In the genomic region with DNA sequence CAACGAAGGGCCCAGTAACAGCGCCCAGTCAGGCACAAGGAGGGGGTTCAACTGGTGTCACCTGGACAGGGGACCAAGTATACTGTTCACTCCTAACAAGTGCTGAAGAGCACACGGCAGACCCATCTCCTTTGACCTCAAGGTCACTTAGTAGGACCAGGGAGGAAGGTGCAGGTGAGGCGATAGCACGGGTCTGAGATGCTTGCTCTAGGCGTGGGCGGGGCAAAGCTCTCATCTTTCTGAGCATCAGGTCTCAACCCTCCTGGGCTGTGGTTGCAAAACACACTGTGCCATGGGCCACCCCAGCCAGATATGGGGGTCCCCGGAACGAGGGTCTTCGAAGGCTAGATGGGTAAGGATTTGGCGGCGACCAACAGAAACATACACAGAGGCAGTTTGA, we compare ENCODE assay signal across 22 mouse cellular contexts.
DNase-seq lines count a peak whose midpoint lies in the region; ATAC-seq and TF ChIP-seq lines count a peak whose summit lies in the region.
"Had no signal": no experiment of that assay in that cellular context is flagged by ENCODE, and none has a peak within 500 bp of the region (broad histone marks: within the 10 kb centered on the region; RNA-seq: fewer than 3 reads in every experiment).

No protein-coding gene starts in this region.

- TF ChIP-seq POLR2A in heart, adult 2 months (IDR thresholded peaks at IDR 0.05; ENCODE audit: insufficient read depth, low read depth, low read length): no peak
- no peak for TF ChIP-seq POLR2A in ES-Bruce4 (IDR thresholded peaks at IDR 0.05; ENCODE audit: insufficient read depth, low read length)

- ATAC-seq in heart, embryonic 15.5 days (replicated peaks; ENCODE audit: insufficient number of reproducible peaks, insufficient read depth, low FRiP score, low read depth): no peak
- ATAC-seq in heart, postnatal 0 days (ENCODE audit: insufficient read depth, low read depth): no peak
- ATAC-seq: forebrain, embryonic 14.5 days; hindbrain, embryonic 16.5 days; intestine, embryonic 15.5 days; midbrain, embryonic 16.5 days had no signal

- peak overlapping the region; percentile 48 for H3K4me3 ChIP-seq in heart, embryonic 15.5 days
- no peak overlapping the region for H3K4me3 ChIP-seq in heart, adult 2 months
- 0 out of 2 replicates have a peak overlapping the region, but pooled peaks have one; percentile 5 for H3K4me3 ChIP-seq in ES-Bruce4 (ENCODE audit: low read depth, low read length)
- H3K4me3 ChIP-seq in heart, postnatal 0 days (ENCODE audit: low read depth, low read length): peak overlapping the region; percentile 26; the same call in 1 of the 2 replicates
- H3K4me3 ChIP-seq: embryonic facial prominence, embryonic 15.5 days; gastrocnemius, adult 2 months; intestine, embryonic 15.5 days; myocyte; neural tube, embryonic 13.5 days had no signal

- peak overlapping the region; percentile 61 for H3K9ac ChIP-seq in heart, embryonic 15.5 days
- no peak overlapping the region for H3K9ac ChIP-seq in heart, adult 2 months (ENCODE audit: low read depth, low read length)
- H3K9ac ChIP-seq in ES-Bruce4 (ENCODE audit: low read depth, poor library complexity, severe bottlenecking): no peak overlapping the region
- peak overlapping the region; percentile 52; the same call in 1 of the 2 replicates for H3K9ac ChIP-seq in heart, postnatal 0 days (replicated peaks; ENCODE audit: low read depth, low read length)
- H3K9ac ChIP-seq: embryonic facial prominence, embryonic 15.5 days; intestine, embryonic 15.5 days had no signal

- TF ChIP-seq EP300 in heart, adult 2 months (IDR thresholded peaks at IDR 0.05; ENCODE audit: insufficient read depth, low read depth, low read length): no peak
- no peak for TF ChIP-seq EP300 in ES-Bruce4 (IDR thresholded peaks at IDR 0.05; ENCODE audit: insufficient read depth, low read depth, low read length)
- TF ChIP-seq EP300 in heart, postnatal 0 days (IDR thresholded peaks at IDR 0.05; ENCODE audit: low read depth): no peak

- H3K36me3 ChIP-seq in heart, embryonic 15.5 days: 0 out of 2 replicates have a peak, but pooled peaks cover 2% of the 10 kb centered on the region
- no peaks in the 10 kb centered on the region for H3K36me3 ChIP-seq in heart, adult 2 months (ENCODE audit: control insufficient read depth, insufficient read depth, low read length)
- no peaks in the 10 kb centered on the region for H3K36me3 ChIP-seq in ES-Bruce4 (ENCODE audit: control insufficient read depth, insufficient read depth, low read length, poor library complexity, severe bottlenecking)
- no peaks in the 10 kb centered on the region for H3K36me3 ChIP-seq in heart, postnatal 0 days (replicated peaks; ENCODE audit: control insufficient read depth, insufficient read depth, low read length)
- H3K36me3 ChIP-seq: embryonic facial prominence, embryonic 15.5 days; hindbrain, embryonic 10.5 days; intestine, embryonic 15.5 days; neural tube, embryonic 13.5 days had no signal

- intact Hi-C loops in heart, adult 2 months (cut with DNase I): no loop called here

- H3K4me2 ChIP-seq in heart, embryonic 15.5 days: peak overlapping the region; percentile 77
- peak overlapping the region; percentile 52 for H3K4me2 ChIP-seq in heart, postnatal 0 days (ENCODE audit: low read depth, low read length)
- H3K4me2 ChIP-seq: embryonic facial prominence, embryonic 15.5 days; intestine, embryonic 15.5 days had no signal

- no peaks in the 10 kb centered on the region for H3K9me3 ChIP-seq in heart, embryonic 15.5 days (replicated peaks)
- H3K9me3 ChIP-seq in ES-Bruce4 (replicated peaks; ENCODE audit: control insufficient read depth, insufficient read depth, low read length, poor library complexity, severe bottlenecking): no peaks in the 10 kb centered on the region
- H3K9me3 ChIP-seq in heart, postnatal 0 days (replicated peaks; ENCODE audit: control insufficient read depth, low read length): no peaks in the 10 kb centered on the region
- H3K9me3 ChIP-seq: embryonic facial prominence, embryonic 15.5 days; intestine, embryonic 15.5 days; neural tube, embryonic 13.5 days had no signal

- TF ChIP-seq CTCF in heart, adult 2 months (IDR thresholded peaks at IDR 0.05): no peak
- TF ChIP-seq CTCF in ES-Bruce4 (IDR thresholded peaks at IDR 0.05; ENCODE audit: low read depth, low read length): no peak
- TF ChIP-seq CTCF in heart, postnatal 0 days (IDR thresholded peaks at IDR 0.05; ENCODE audit: low read depth): no peak

- no peaks in the 10 kb centered on the region for H3K79me2 ChIP-seq in heart, adult 2 months (replicated peaks; ENCODE audit: control insufficient read depth, insufficient read depth, low read length)

- no peaks in the 10 kb centered on the region for H3K27me3 ChIP-seq in heart, embryonic 15.5 days
- H3K27me3 ChIP-seq in heart, adult 2 months (ENCODE audit: control insufficient read depth, insufficient read depth, low read length): no peaks in the 10 kb centered on the region
- H3K27me3 ChIP-seq in ES-Bruce4 (ENCODE audit: control insufficient read depth, insufficient read depth, low read length, poor library complexity, severe bottlenecking): no peaks in the 10 kb centered on the region
- H3K27me3 ChIP-seq in heart, postnatal 0 days (ENCODE audit: control insufficient read depth, insufficient read depth, low read length): no peaks in the 10 kb centered on the region
- H3K27me3 ChIP-seq: intestine, embryonic 15.5 days had no signal

- peaks cover 46% of the 10 kb centered on the region for H3K4me1 ChIP-seq in heart, embryonic 15.5 days (replicated peaks)
- peaks cover 7% of the 10 kb centered on the region for H3K4me1 ChIP-seq in heart, adult 2 months (ENCODE audit: control insufficient read depth, insufficient read depth, low read length)
- H3K4me1 ChIP-seq in ES-Bruce4 (ENCODE audit: control insufficient read depth, insufficient read depth, low read length): no peaks in the 10 kb centered on the region
- H3K4me1 ChIP-seq in heart, postnatal 0 days (ENCODE audit: control insufficient read depth, insufficient read depth): peaks cover 41% of the 10 kb centered on the region

- WGBS in heart, embryonic 15.5 days: 64% methylated on average over 12 of the region's 12 CpGs
- WGBS in heart, adult 2 months: 72% methylated on average over 12 of the region's 12 CpGs
- 57% methylated on average over 12 of the region's 12 CpGs for WGBS in heart, postnatal 0 days

- H3K27ac ChIP-seq in heart, embryonic 15.5 days: peak overlapping the region; percentile 99
- H3K27ac ChIP-seq in heart, adult 2 months: no peak overlapping the region; the same call in 1 of the 2 replicates
- no peak overlapping the region for H3K27ac ChIP-seq in ES-Bruce4 (ENCODE audit: insufficient read depth, low read length)
- H3K27ac ChIP-seq in heart, postnatal 0 days (ENCODE audit: low read depth): peak overlapping the region; percentile 98
- H3K27ac ChIP-seq: embryonic facial prominence, embryonic 15.5 days; hindbrain, embryonic 10.5 days; intestine, embryonic 15.5 days had no signal

- DNase-seq in cerebellum, adult 9-10 months: peak; percentile 43
- DNase-seq in cerebellum, postnatal 10 days: no peak
- no peak for DNase-seq in heart, adult 2 months
- DNase-seq in heart, postnatal 0 days (ENCODE audit: low spot score): no peak
- DNase-seq in embryo, embryonic 11 days: no peak
- DNase-seq: adrenal gland, postnatal 10 days; gastrocnemius, adult 2 months; kidney, adult 8-10 months; kidney, postnatal 10 days; layer of hippocampus, postnatal 36 days; retina, postnatal 1 day; right cerebral cortex, postnatal 25 days had no signal

Comparison
In these comparisons a context has a peak if more than half of its experiments do, and no peak if none do; other contexts are left out.
1. H3K27ac ChIP-seq: peak in heart, embryonic 15.5 days (single experiment) and heart, postnatal 0 days (single experiment); none in heart, adult 2 months (single experiment) and ES-Bruce4 (single experiment).
2. H3K9ac ChIP-seq: peak in heart, embryonic 15.5 days (single experiment) and heart, postnatal 0 days (single experiment); none in heart, adult 2 months (single experiment) and ES-Bruce4 (single experiment).